Comparison of ENCODE assay signal across 11 mouse cellular contexts in the genomic region with DNA sequence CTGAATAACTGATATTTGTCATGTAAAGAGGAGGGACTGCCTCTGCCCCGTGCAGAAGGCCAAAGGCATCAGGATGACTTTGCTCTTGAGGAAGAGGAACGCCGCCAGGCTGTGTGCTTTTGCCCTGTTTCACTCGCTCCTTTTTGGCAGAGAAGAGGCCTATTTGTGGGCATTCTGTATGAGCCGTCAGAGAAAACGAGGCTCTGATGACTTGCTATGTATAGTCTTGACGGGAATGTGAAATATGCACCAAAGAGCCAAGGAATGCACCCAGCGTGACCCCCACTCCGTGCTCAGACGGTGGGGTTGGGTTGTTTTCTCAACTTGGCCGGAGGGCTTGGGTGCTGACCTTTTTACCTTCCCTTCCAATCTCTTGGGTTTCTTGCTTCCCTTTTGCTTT. TPM values are rescaled to one million over a fixed set of nuclear protein-coding genes. Genes with fewer than 3 reads are reported as not detected.
DNase-seq lines count a peak whose midpoint lies in the region; ATAC-seq and TF ChIP-seq lines count a peak whose summit lies in the region.
"Had no signal": no experiment of that assay in that cellular context is flagged by ENCODE, and none has a peak within 500 bp of the region (broad histone marks: within the 10 kb centered on the region; RNA-seq: fewer than 3 reads in every experiment).

No protein-coding gene starts in this region.

- 31% methylated on average over 11 of the region's 11 CpGs for WGBS in heart, embryonic 12.5 days
- WGBS in lung, embryonic 15.5 days, result 12% methylated on average over 11 of the region's 11 CpGs
- WGBS in lung, adult 2 months, result 47% methylated on average over 11 of the region's 11 CpGs
- 54% methylated on average over 11 of the region's 11 CpGs for WGBS in embryonic facial prominence, embryonic 10.5 days

- peak overlapping the region; percentile 95 for H3K27ac ChIP-seq in heart, embryonic 12.5 days (ENCODE audit: poor library complexity, severe bottlenecking)
- peak overlapping the region; percentile 84 for H3K27ac ChIP-seq in lung, embryonic 15.5 days
- H3K27ac ChIP-seq in embryonic facial prominence, embryonic 10.5 days (replicated peaks), result peak overlapping the region; percentile 48
- H3K27ac ChIP-seq: liver, embryonic 13.5 days had no signal

- H3K4me2 ChIP-seq in heart, embryonic 12.5 days, result peak overlapping the region; percentile 53
- H3K4me2 ChIP-seq in lung, embryonic 15.5 days, result peak overlapping the region; percentile 44; the same call in 1 of the 2 replicates
- H3K4me2 ChIP-seq: liver, embryonic 13.5 days had no signal

- no peak for DNase-seq in heart, adult 18-20 months
- DNase-seq in lung, adult 2 months, result no peak
- peak; percentile 49 for DNase-seq in embryonic facial prominence, embryonic 10.5 days (ENCODE audit: low spot score)
- peak; percentile 14 for DNase-seq in neural tube, embryonic 10.5 days (ENCODE audit: extremely low spot score, low spot score)
- no peak for DNase-seq in cerebellum, postnatal 36 days
- DNase-seq: cerebellum, adult 8-10 months; liver, embryonic 13.5 days; midbrain, embryonic 14.5 days had no signal

- H3K9ac ChIP-seq in heart, embryonic 12.5 days, result no peak overlapping the region
- H3K9ac ChIP-seq in lung, embryonic 15.5 days, result no peak overlapping the region
- H3K9ac ChIP-seq: liver, embryonic 13.5 days had no signal

- no peak for TF ChIP-seq POLR2A in lung, adult 2 months (IDR thresholded peaks at IDR 0.05; ENCODE audit: borderline replicate concordance, extremely low read depth, low read depth, low read length)

- TF ChIP-seq CTCF in lung, adult 2 months (IDR thresholded peaks at IDR 0.05; ENCODE audit: insufficient read depth, low read length), result no peak

- H3K4me1 ChIP-seq in heart, embryonic 12.5 days (replicated peaks), result peaks cover 65% of the 10 kb centered on the region
- peaks cover 56% of the 10 kb centered on the region for H3K4me1 ChIP-seq in lung, embryonic 15.5 days
- peaks cover 3% of the 10 kb centered on the region for H3K4me1 ChIP-seq in lung, adult 2 months (ENCODE audit: control insufficient read depth, insufficient read depth, low read length)
- peaks cover 30% of the 10 kb centered on the region for H3K4me1 ChIP-seq in embryonic facial prominence, embryonic 10.5 days

- no peaks in the 10 kb centered on the region for H3K9me3 ChIP-seq in heart, embryonic 12.5 days (replicated peaks)
- H3K9me3 ChIP-seq in lung, embryonic 15.5 days, result no peaks in the 10 kb centered on the region
- no peaks in the 10 kb centered on the region for H3K9me3 ChIP-seq in embryonic facial prominence, embryonic 10.5 days
- H3K9me3 ChIP-seq: liver, embryonic 13.5 days had no signal

- no peak overlapping the region for H3K4me3 ChIP-seq in heart, embryonic 12.5 days
- no peak overlapping the region for H3K4me3 ChIP-seq in lung, embryonic 15.5 days
- no peak overlapping the region for H3K4me3 ChIP-seq in lung, adult 2 months (replicated peaks; ENCODE audit: extremely low read depth, low read depth, low read length)
- no peak overlapping the region for H3K4me3 ChIP-seq in embryonic facial prominence, embryonic 10.5 days
- H3K4me3 ChIP-seq: liver, embryonic 13.5 days had no signal

- no peak for ATAC-seq in heart, embryonic 12.5 days (ENCODE audit: insufficient number of reproducible peaks, low FRiP score)
- ATAC-seq in lung, embryonic 15.5 days (ENCODE audit: borderline replicate concordance, extremely low read depth, low FRiP score, low TSS enrichment), result peak; percentile 8; the same call in 1 of the 2 replicates
- ATAC-seq in inflammation-experienced regulatory T-cells, adult 6 months, result no peak

- H3K36me3 ChIP-seq in heart, embryonic 12.5 days, result no peaks in the 10 kb centered on the region
- no peaks in the 10 kb centered on the region for H3K36me3 ChIP-seq in lung, embryonic 15.5 days
- no peaks in the 10 kb centered on the region for H3K36me3 ChIP-seq in embryonic facial prominence, embryonic 10.5 days (replicated peaks)
- H3K36me3 ChIP-seq: liver, embryonic 13.5 days had no signal

- H3K27me3 ChIP-seq in heart, embryonic 12.5 days (replicated peaks), result no peaks in the 10 kb centered on the region
- H3K27me3 ChIP-seq in lung, embryonic 15.5 days, result no peaks in the 10 kb centered on the region
- no peaks in the 10 kb centered on the region for H3K27me3 ChIP-seq in embryonic facial prominence, embryonic 10.5 days (replicated peaks; ENCODE audit: low read depth, poor library complexity, severe bottlenecking)
- H3K27me3 ChIP-seq: liver, embryonic 13.5 days had no signal

RNA-seq across cellular contexts. Expression of gene Slc4a4, which starts 44.0 kb away (rescaled TPM):
- 5.6 TPM in 2 replicates for polyA plus RNA-seq in heart, embryonic 12.5 days (2016; fragmentation: Nextera tagmentation; extraction: Ambion mirVana)
- 10 to 100 TPM; 24.6 to 33.0 TPM for total RNA-seq in heart, adult 18-20 months (2021)
- 4.8 and 5.4 TPM in 2 replicates for polyA plus RNA-seq in lung, embryonic 15.5 days (2015; fragmentation: Nextera tagmentation; extraction: Ambion mirVana)
- 2.7 and 4.8 TPM in 2 replicates for polyA plus RNA-seq in lung, adult 2 months (2012; rRNA removed)
- polyA plus RNA-seq in embryonic facial prominence, embryonic 10.5 days (2016; fragmentation: Nextera tagmentation; extraction: Ambion mirVana), result 1.7 TPM in 2 replicates
- polyA plus RNA-seq in inflammation-experienced regulatory T-cells, adult 6 months (2017; shearing (Covaris generic)), result under 1 TPM in 1 of 3 experiments, not detected in 2; 0.09 TPM

Comparison
In these comparisons a context has a peak if more than half of its experiments do, and no peak if none do; other contexts are left out.
1. DNase-seq: peak in embryonic facial prominence, embryonic 10.5 days (single experiment) and neural tube, embryonic 10.5 days (single experiment); none in heart, adult 18-20 months (0 of 2), lung, adult 2 months (single experiment) and cerebellum, postnatal 36 days (0 of 2).
2. Peak in every context shown above with its lines, with median percentiles within 50 percentile points of each other: H3K27ac ChIP-seq.